Mouse (Mus musculus): ENCODE measurements around the gene Cd300ld.
"Not testable (repeated sequence)": the region's sequence is repeated elsewhere in the genome, so short reads cannot be mapped to it uniquely, and the experiment has no call there.

Gene Cd300ld

DNA sequence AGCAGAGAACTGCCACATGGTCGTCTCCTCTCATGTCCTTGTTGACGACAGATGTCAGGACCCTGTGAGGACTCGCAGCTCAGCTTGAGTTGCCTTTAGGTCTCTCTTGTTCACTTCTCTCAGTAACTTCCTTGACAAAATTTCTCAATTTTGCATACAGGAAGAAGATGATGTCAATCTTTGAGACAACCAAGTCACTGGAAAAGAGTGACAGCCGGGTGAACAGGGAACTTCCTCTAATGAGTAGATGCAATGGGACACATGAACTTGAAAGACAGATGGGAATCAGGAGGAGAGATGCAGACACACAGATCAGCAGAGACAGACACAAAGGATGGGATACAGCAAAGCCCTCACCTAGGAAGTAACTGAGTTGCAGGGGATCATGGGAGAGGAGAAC is at the start of gene Cd300ld:
Cd300ld (minus strand) TSS at position 130 of the 400 bp plus-strand sequence.
- no peak for DNase-seq (ENCODE audit: low spot score)

DNA sequence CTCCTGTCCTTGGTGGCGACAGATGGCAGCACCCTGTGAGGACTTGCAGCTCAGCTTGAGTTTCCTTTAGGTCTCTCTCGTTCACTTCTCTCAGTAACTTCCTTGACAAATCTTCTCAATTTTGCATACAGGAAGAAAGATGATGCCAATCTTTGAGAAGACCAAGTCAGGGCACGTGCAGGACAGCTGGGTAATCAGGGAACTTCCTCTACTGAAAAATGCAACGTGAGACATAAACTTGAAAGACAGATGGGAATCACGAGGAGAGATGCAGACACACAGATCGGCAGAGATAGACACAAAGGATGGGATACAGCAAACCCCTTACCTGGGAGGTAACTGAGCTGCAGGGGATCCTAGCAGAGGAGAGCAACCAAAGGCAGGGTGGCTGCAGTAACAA is 47.9 kb upstream of the Cd300ld start, which contains the start of gene Cd300ld5:
Cd300ld5 (minus strand) TSS at position 101 of the 400 bp plus-strand sequence.
- not testable (repeated sequence) for DNase-seq (ENCODE audit: low spot score)

DNA sequence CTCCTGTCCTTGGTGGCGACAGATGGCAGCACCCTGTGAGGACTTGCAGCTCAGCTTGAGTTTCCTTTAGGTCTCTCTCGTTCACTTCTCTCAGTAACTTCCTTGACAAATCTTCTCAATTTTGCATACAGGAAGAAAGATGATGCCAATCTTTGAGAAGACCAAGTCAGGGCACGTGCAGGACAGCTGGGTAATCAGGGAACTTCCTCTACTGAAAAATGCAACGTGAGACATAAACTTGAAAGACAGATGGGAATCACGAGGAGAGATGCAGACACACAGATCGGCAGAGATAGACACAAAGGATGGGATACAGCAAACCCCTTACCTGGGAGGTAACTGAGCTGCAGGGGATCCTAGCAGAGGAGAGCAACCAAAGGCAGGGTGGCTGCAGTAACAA is 37.2 kb upstream of the Cd300ld start, which contains the start of gene Cd300ld4:
Cd300ld4 (minus strand) TSS at position 101 of the 400 bp plus-strand sequence.
- DNase-seq (ENCODE audit: low spot score), result not testable (repeated sequence)

DNA sequence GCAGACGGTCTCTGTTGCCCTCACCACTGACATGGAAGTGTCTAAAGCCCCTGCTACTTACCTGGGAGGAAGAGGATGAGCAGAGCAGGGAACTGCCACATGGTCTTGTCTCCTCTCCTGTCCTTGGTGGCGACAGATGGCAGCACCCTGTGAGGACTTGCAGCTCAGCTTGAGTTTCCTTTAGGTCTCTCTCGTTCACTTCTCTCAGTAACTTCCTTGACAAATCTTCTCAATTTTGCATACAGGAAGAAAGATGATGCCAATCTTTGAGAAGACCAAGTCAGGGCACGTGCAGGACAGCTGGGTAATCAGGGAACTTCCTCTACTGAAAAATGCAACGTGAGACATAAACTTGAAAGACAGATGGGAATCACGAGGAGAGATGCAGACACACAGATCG is 26.4 kb upstream of the Cd300ld start, which contains the start of gene Cd300ld2:
Cd300ld2 (minus strand) TSS at position 101 of the 400 bp plus-strand sequence.
- DNase-seq (ENCODE audit: low spot score), result not testable (repeated sequence)

DNA sequence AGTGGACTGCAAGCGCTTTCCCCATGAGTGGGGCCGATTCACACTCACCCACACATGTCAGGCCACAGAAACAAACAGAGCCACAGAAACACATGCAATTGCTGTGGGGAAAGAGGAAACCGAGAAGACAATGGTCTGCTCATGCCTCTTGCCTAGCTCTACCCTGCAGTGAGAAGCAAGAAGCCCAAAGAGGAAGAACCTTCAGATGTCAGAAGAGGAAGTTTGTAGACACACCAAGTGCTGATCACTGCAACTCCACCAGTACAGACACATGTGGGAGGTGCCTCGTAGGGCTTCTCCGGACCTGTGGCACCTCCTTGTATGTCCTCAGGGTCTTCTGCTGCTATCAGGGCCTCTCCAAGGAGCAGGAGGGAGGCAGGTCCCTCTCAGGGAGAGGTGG is 14.3 kb upstream of the Cd300ld start:
- DNase-seq (ENCODE audit: low spot score), result no peak

DNA sequence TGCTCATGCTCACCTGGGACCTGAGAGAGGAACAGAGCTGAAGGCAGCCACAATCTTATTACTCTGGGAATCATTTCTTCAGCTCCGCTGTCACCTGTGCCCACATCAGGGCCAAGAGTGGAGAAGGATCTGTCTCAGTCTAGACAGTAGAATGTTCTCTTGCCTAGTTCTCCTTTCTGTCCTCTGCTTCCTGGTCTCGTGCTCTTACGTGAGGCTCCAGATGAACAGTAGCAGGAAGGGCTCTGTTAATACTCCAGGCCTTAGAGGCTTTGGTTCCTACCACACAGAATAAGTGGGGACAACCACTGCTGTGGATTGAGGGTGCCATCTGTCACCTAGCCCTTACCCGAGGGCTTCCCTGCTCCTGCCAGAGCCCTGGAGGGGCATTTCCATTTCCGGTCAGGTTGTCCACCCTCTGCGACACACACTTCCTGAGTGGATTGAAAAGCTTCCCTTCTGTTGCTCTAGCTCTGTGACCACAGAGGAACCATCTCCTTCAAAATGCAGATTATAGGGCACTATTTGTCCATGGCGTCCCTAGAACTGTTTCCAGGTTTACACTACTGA is 11.8 kb upstream of the Cd300ld start, which contains the start of gene Cd300c2:
Cd300c2 (minus strand) TSS at position 407 of the 567 bp plus-strand sequence.
- no peak for DNase-seq (ENCODE audit: low spot score)

DNA sequence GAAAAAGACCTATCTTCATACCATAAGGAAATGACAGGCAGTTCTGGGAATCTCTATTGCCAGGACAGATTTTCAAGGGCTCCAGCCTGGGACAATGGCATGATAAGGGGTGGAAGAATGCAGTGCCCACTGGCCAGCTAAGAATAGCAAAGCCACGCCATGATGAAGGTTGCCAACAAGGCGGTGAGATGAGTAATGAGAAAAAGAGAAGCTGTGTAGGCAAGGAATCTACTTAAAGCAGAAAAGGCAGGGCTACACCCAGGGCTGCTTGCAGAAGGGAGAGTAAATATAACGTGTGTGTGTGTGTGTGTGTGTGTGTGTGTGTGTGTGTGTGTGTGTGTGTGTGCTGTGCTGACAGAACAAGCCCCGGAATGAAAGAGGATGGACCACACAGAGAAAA is 7.9 kb downstream of the Cd300ld start:
- no peak for DNase-seq (ENCODE audit: low spot score)

DNA sequence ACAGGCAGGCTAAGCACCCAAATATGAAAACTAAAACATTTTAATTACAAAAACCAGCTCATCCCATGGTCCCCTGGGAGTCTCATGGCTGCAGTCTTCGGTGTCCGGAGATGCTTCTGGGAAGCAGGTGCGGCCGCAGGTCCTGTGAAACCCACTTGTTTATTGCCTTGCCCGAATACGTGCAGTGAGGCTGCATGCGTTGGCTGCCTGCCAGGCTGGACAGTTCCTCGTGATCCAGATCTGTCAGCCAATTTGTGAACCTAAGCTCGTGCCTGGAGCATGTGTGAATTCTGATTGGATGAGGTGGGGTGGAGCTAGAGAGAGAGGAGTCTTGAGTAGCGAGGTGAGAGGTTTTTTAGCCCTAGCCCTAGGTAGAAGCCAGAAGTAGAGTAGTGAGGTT is 17.0 kb downstream of the Cd300ld start:
- no peak for DNase-seq (ENCODE audit: low spot score)

DNA sequence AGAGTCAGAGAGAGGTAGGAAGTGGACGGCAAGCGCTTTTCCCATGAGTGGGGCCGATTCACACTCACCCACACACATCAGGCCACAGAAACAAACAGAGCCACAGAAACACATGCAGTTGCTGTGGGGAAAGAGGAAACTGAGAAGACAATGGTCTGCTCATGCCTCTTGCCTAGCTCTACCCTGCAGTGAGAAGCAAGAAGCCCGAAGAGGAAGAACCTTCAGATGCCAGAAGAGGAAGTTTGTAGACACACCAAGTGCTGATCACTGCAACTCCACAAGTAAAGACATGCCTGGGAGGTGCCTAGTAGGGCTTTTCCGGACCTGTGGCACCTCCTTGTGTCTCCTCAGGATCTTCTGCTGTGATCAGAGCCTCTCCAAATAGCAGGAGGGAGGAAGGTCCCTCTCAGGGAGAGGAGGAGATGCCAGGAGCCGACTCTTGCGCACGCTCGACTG is 20.9 kb downstream of the Cd300ld start, which contains the start of gene Cd300c:
Cd300c (minus strand) TSS at position 406 of the 456 bp plus-strand sequence.
- peak; percentile 17 for DNase-seq (ENCODE audit: low spot score)

DNA sequence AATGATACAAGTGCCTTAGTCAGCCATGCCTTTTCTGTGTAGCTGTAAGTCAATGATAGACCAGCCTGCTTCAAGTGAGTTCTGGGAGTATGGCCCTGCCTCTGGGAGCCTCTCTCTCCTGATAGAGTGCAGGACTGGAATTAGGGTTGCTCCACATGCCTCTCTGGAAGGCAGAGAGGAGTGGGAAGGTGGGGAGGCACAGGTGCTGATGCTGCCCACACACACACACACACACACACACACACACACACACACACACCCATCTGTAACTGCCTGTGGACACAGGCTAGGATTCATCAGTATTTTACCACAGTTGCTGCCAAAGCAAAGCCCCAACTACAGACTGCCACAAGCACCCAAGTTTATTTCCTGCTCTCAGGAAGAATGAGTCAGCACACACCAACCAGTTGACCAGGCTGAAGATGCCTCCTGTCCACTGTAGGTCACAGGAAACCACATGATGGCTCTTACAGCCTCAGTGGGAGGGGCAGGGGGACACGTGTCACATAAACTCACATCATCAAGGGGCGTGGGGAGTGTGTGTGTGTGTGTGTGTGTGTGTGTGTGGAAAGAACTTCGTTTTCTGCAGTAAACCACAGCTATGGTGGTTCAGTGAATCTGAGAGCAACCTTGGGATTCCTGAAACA is 24.4 kb downstream of the Cd300ld start:
- no peak for DNase-seq (ENCODE audit: low spot score)

DNA sequence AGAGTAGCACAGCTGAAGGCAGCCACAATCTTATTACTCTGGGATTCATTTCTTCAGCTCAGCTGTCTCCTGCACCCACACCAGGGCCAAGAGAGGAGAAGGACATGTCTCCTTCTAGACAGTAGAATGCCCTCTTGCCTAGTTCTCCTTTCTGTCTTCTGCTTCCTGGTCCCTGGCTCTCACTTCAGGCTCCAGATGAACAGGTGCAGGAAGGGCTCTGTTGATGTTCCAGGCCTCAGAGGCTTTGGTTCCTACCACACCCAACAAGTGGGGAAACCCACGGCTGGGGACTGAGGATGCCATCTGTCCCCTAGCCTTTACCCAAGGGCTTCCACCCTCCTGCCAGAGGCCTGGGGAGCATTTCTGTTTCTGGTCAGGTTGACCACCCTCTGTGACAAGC is 29.4 kb downstream of the Cd300ld start:
- DNase-seq (ENCODE audit: low spot score), result no peak

DNA sequence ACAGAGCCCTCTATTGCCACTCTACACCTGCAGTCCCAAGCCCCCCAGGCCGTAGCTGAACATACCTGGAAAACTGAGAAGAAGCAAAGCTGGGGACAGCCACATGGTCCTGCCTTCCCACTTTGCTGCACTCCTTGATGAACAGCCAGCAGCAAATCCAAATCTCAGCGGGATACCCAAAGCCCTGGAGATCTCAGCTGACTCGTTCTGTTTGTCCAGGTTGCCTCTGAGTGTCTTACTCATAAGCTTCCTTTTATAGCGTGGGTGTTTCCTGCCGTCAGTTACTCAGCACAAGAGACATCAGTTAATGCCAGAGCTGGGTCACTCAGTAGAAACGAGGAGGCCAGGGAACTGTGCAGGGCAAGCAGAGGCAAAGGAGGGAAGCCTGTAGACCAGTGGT is 55.6 kb downstream of the Cd300ld start, which contains the start of gene Cd300lb:
Cd300lb (minus strand) TSS at position 243 of the 400 bp plus-strand sequence.
- no peak for DNase-seq (ENCODE audit: low spot score)

DNA sequence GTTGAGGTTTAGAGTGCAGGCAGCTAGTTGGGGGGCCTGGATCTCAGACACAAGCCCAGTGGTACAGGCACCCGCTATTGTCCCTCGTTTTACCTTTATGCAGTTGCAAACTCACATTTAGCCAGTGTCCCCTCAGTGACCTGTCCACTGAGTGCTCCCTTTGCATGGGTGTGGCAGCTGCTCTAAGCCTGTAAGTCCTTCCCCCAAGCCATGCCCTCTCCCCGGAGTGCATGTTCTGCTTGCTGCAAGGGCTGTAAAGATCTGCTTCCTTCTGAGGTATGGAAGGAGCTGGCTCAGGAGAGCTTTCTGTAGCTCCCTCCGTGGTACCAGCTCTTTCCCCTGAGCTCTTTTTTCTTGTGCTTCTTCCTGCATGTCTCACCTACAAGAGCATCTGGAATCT is 56.1 kb downstream of the Cd300ld start:
- no peak for DNase-seq (ENCODE audit: low spot score)
